In the genomic region with DNA sequence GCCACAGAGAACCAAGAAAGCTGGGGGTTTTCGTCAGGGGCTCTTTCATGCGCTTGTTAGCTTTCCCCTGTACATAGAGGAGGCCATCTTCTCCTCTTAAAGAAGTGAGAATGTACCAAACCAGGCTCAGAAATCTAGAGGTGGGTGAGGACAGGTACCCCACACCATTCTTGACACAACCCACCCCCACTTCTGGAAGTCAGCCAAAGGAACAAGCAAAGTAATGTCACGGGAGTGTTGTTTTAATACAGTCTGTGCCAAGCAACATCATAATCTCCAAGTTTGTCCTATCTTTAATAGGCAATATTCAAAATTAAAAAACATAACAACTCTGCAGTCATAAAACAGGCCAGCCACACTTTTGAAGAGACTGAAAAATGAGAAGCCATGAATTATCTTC, we compare ENCODE assay signal across 16 mouse cellular contexts. TPM values are rescaled to one million over a fixed set of nuclear protein-coding genes. Genes with fewer than 3 reads are reported as not detected.
DNase-seq lines count a peak whose midpoint lies in the region; ATAC-seq and TF ChIP-seq lines count a peak whose summit lies in the region.
"Had no signal": no experiment of that assay in that cellular context is flagged by ENCODE, and none has a peak within 500 bp of the region (broad histone marks: within the 10 kb centered on the region; RNA-seq: fewer than 3 reads in every experiment).

No protein-coding gene starts in this region.

- H3K27me3 ChIP-seq in heart, embryonic 14.5 days (ENCODE audit: control insufficient read depth, insufficient read depth, low read length), result no peaks in the 10 kb centered on the region
- H3K27me3 ChIP-seq in heart, embryonic 12.5 days (replicated peaks), result no peaks in the 10 kb centered on the region
- H3K27me3 ChIP-seq in midbrain, embryonic 13.5 days, result no peaks in the 10 kb centered on the region
- no peaks in the 10 kb centered on the region for H3K27me3 ChIP-seq in midbrain, postnatal 0 days (ENCODE audit: insufficient read depth, low read length)
- H3K27me3 ChIP-seq: embryonic facial prominence, embryonic 12.5 days had no signal

- peaks cover 2 to 9% of the 10 kb centered on the region in 2 experiments; a peak in 1 of 4 replicates for H3K4me1 ChIP-seq in heart, embryonic 14.5 days (ENCODE audit: control insufficient read depth in 2 of 2, insufficient read depth in 2 of 2, low read length in 2 of 2)
- H3K4me1 ChIP-seq in heart, embryonic 12.5 days (replicated peaks), result peaks cover 4% of the 10 kb centered on the region; the same call in 1 of the 2 replicates
- peaks cover 8% of the 10 kb centered on the region for H3K4me1 ChIP-seq in midbrain, embryonic 13.5 days (replicated peaks)
- H3K4me1 ChIP-seq in midbrain, postnatal 0 days (ENCODE audit: insufficient read depth, low read length), result no peaks in the 10 kb centered on the region
- peaks cover 1% of the 10 kb centered on the region; the same call in 1 of the 2 replicates for H3K4me1 ChIP-seq in cortical plate, adult 2 months (ENCODE audit: control insufficient read depth, insufficient read depth, low read length)
- H3K4me1 ChIP-seq: embryonic facial prominence, embryonic 12.5 days had no signal

- no peak overlapping the region for H3K27ac ChIP-seq in heart, embryonic 14.5 days (replicated peaks in 1 of 2; ENCODE audit: control insufficient read depth in 1 of 2, insufficient read depth in 1 of 2, low read depth in 2 of 2, low read length in 2 of 2)
- no peak overlapping the region for H3K27ac ChIP-seq in heart, embryonic 12.5 days (ENCODE audit: poor library complexity, severe bottlenecking)
- no peak overlapping the region for H3K27ac ChIP-seq in midbrain, embryonic 13.5 days
- H3K27ac ChIP-seq in midbrain, postnatal 0 days (ENCODE audit: low read depth, low read length), result no peak overlapping the region
- H3K27ac ChIP-seq in cortical plate, adult 2 months (ENCODE audit: insufficient read depth, low read length), result 0 out of 2 replicates have a peak overlapping the region, but pooled peaks have one; percentile 46
- no peak overlapping the region for H3K27ac ChIP-seq in left cerebral cortex, adult 2 months
- H3K27ac ChIP-seq: embryonic facial prominence, embryonic 12.5 days; macrophage had no signal

- WGBS in heart, embryonic 14.5 days, result 83% methylated on average over 3 of the region's 3 CpGs
- WGBS in heart, embryonic 12.5 days, result 81% methylated on average over 3 of the region's 3 CpGs
- 90% methylated on average over 3 of the region's 3 CpGs for WGBS in midbrain, embryonic 13.5 days
- 83% methylated on average over 3 of the region's 3 CpGs for WGBS in midbrain, postnatal 0 days

- peak; percentile 37 for DNase-seq in cerebellum, adult 9-11 months
- DNase-seq in cerebellum, postnatal 4 days (ENCODE audit: low spot score in 2 of 2), result no peak
- no peak for DNase-seq in midbrain, postnatal 0 days (ENCODE audit: low spot score)
- DNase-seq in left cerebral cortex, adult 2 months (ENCODE audit: extremely low spot score in 1 of 2, low spot score in 2 of 2), result no peak
- DNase-seq: adrenal gland, adult 8-10 months; B cell, adult 2 months; heart, adult 2 months; kidney, adult 2 months; thymus, postnatal 14 days had no signal

- intact Hi-C loops in left cerebral cortex, adult 2 months (cut with DNase I), result loop anchor here (5.0 kb wide), 1 partner anchor 90 kb away; no protein-coding TSS in a partner anchor

- H3K36me3 ChIP-seq in heart, embryonic 14.5 days (ENCODE audit: control insufficient read depth, insufficient read depth, low read length), result peaks cover 65% of the 10 kb centered on the region
- peaks cover 64% of the 10 kb centered on the region for H3K36me3 ChIP-seq in heart, embryonic 12.5 days
- H3K36me3 ChIP-seq in midbrain, embryonic 13.5 days, result peaks cover 9% of the 10 kb centered on the region
- H3K36me3 ChIP-seq in midbrain, postnatal 0 days (ENCODE audit: insufficient read depth, low read length), result peaks cover 13% of the 10 kb centered on the region

- H3K4me2 ChIP-seq in heart, embryonic 14.5 days (ENCODE audit: low read length), result no peak overlapping the region
- H3K4me2 ChIP-seq in heart, embryonic 12.5 days, result no peak overlapping the region
- 0 out of 2 replicates have a peak overlapping the region, but pooled peaks have one; percentile 20 for H3K4me2 ChIP-seq in midbrain, embryonic 13.5 days (replicated peaks)
- H3K4me2 ChIP-seq in midbrain, postnatal 0 days (ENCODE audit: low read depth, low read length, poor library complexity, severe bottlenecking), result no peak overlapping the region

- TF ChIP-seq CTCF in midbrain, postnatal 0 days (IDR thresholded peaks at IDR 0.05), result no peak
- TF ChIP-seq CTCF in cortical plate, adult 2 months (IDR thresholded peaks at IDR 0.05; ENCODE audit: extremely low read depth, insufficient read depth, low read length), result no peak
- TF ChIP-seq CTCF in left cerebral cortex, adult 2 months (IDR thresholded peaks at IDR 0.05), result no peak

- no peak overlapping the region for H3K4me3 ChIP-seq in heart, embryonic 14.5 days (ENCODE audit: control insufficient read depth in 1 of 2, insufficient read depth in 1 of 2, low read depth in 1 of 2, low read length in 2 of 2)
- H3K4me3 ChIP-seq in heart, embryonic 12.5 days, result no peak overlapping the region
- H3K4me3 ChIP-seq in midbrain, embryonic 13.5 days (replicated peaks), result no peak overlapping the region
- H3K4me3 ChIP-seq in midbrain, postnatal 0 days (ENCODE audit: low read depth, low read length), result no peak overlapping the region
- H3K4me3 ChIP-seq in cortical plate, adult 2 months (ENCODE audit: insufficient read depth, low read length), result no peak overlapping the region
- H3K4me3 ChIP-seq in left cerebral cortex, adult 2 months, result no peak overlapping the region

- no peak for ATAC-seq in heart, embryonic 14.5 days (ENCODE audit: insufficient number of reproducible peaks, insufficient read depth, low FRiP score, low read depth)
- no peak for ATAC-seq in heart, embryonic 12.5 days (ENCODE audit: insufficient number of reproducible peaks, low FRiP score)
- no peak for ATAC-seq in midbrain, embryonic 13.5 days
- no peak for ATAC-seq in midbrain, postnatal 0 days (ENCODE audit: low FRiP score)

- H3K9me3 ChIP-seq in heart, embryonic 14.5 days (ENCODE audit: control insufficient read depth, low read length), result no peaks in the 10 kb centered on the region
- H3K9me3 ChIP-seq in heart, embryonic 12.5 days (replicated peaks), result no peaks in the 10 kb centered on the region
- H3K9me3 ChIP-seq in midbrain, embryonic 13.5 days, result no peaks in the 10 kb centered on the region
- no peaks in the 10 kb centered on the region for H3K9me3 ChIP-seq in midbrain, postnatal 0 days (ENCODE audit: low read length)
- H3K9me3 ChIP-seq: embryonic facial prominence, embryonic 12.5 days; limb, embryonic 10.5 days had no signal

- H3K9ac ChIP-seq in heart, embryonic 14.5 days (ENCODE audit: low read length), result 0 out of 2 replicates have a peak overlapping the region, but pooled peaks have one; percentile 22
- no peak overlapping the region for H3K9ac ChIP-seq in heart, embryonic 12.5 days
- no peak overlapping the region for H3K9ac ChIP-seq in midbrain, embryonic 13.5 days (replicated peaks)
- H3K9ac ChIP-seq in midbrain, postnatal 0 days (replicated peaks; ENCODE audit: low read length, poor library complexity, severe bottlenecking), result no peak overlapping the region

- no peak for TF ChIP-seq POLR2A in cortical plate, adult 2 months (IDR thresholded peaks at IDR 0.05; ENCODE audit: extremely low read depth, insufficient read depth, low read length)

RNA-seq across cellular contexts. Expression of a gene that starts 54.5 kb away (rescaled TPM):
- polyA plus RNA-seq in heart, embryonic 14.5 days (2014; fragmentation: Nextera tagmentation; extraction: Ambion mirVana), result 103 and 125 TPM in 2 replicates
- 98.4 and 101 TPM in 2 replicates for polyA plus RNA-seq in heart, embryonic 12.5 days (2016; fragmentation: Nextera tagmentation; extraction: Ambion mirVana)
- polyA plus RNA-seq in midbrain, embryonic 13.5 days (2015; fragmentation: Nextera tagmentation; extraction: Ambion mirVana), result 51.7 and 60.1 TPM in 2 replicates
- total RNA-seq in midbrain, postnatal 0 days (2014; rRNA removed), result 32.7 and 47.4 TPM in 2 replicates
- 46.3 and 48.5 TPM in 2 replicates for polyA plus RNA-seq in midbrain, postnatal 0 days (2015; fragmentation: Nextera tagmentation; extraction: Ambion mirVana)
- 21.8 and 23.3 TPM in 2 replicates for polyA plus RNA-seq in cortical plate, adult 2 months (2012; rRNA removed)
- total RNA-seq in left cerebral cortex, adult 2 months (2021), result 10 to 100 TPM; 32.7 to 39.2 TPM
